Mouse (Mus musculus) G1E (cell line): ENCODE measurements at regions not wholly inside any gene's neighbourhood (a gene's known extent, or its start where the extent isn't known, plus 50 kb on each side); places are given as distances from the start of the nearest gene placed in this dataset.

ENCODE experiments used
- CTCF ChIP-seq: IDR thresholded peaks from 2 replicates; pipeline ENCODE4 v1.5.1; 2012; ENCODE audit warnings: low read depth, low read length, inconsistent platforms, mixed read lengths
- TAL1 ChIP-seq: conservative IDR thresholded peaks from 2 replicates; pipeline ENCODE4 v1.6.1; 2012; ENCODE audit warnings: low read depth, low read length, inconsistent platforms, mixed read lengths

GRCm38 (mm10) chr10:45925746-45926145 is 348.1 kb downstream of the Hace1 start:
- TF ChIP-seq CTCF, result no peak
- no peak for TF ChIP-seq TAL1
